Mouse (Mus musculus): ENCODE data around the gene Rpp38. TPM values are rescaled to one million over a fixed set of nuclear protein-coding genes. Genes with fewer than 3 reads are reported as not detected.

Gene Rpp38
- polyA plus RNA-seq (2014; fragmentation: Nextera tagmentation; extraction: Ambion mirVana): 16.2 and 20.5 TPM in 2 replicates

GRCm38 (mm10) chr2:3332484-3333242, at the start of gene Rpp38:
Rpp38 (minus strand) TSS chr2:3332643.
- Histone ChIP-seq H3K36me3 (ENCODE audit: control insufficient read depth, insufficient read depth, low read length) (no peaks in the 10 kb centered on the region), H3K27me3 (ENCODE audit: control insufficient read depth, insufficient read depth, low read length) (0 out of 2 replicates have a peak, but pooled peaks cover 2% of the 10 kb centered on the region), H3K9me3 (ENCODE audit: control insufficient read depth, low read length) (no peaks in the 10 kb centered on the region), H3K9ac (ENCODE audit: low read depth, low read length) (peak within 1 kb of the TSS; percentile 72), H3K4me1 (replicated peaks; ENCODE audit: control insufficient read depth, insufficient read depth, low read length) (no peaks in the 10 kb centered on the region), H3K4me2 (replicated peaks; ENCODE audit: low read depth, low read length) (peak within 1 kb of the TSS; percentile 70), H3K27ac (ENCODE audit: low read depth, low read length) (peak within 1 kb of the TSS; percentile 42; the same call in 1 of the 2 replicates), H3K4me3 (ENCODE audit: low read depth, low read length) (peak within 1 kb of the TSS; percentile 65)
- peak; percentile 99 for ATAC-seq (ENCODE audit: low FRiP score)
- under 1% methylated on average over 43 of the region's 45 CpGs for WGBS
- DNase-seq (ENCODE audit: low spot score): peak; percentile 97

GRCm38 (mm10) chr2:3365127-3365526, 32.7 kb upstream of the Rpp38 start:
- H3K36me3 ChIP-seq (ENCODE audit: control insufficient read depth, insufficient read depth, low read length): no peaks in the 10 kb centered on the region
- no peak overlapping the region for H3K9ac ChIP-seq (ENCODE audit: low read depth, low read length)
- no peaks in the 10 kb centered on the region for H3K27me3 ChIP-seq (ENCODE audit: control insufficient read depth, insufficient read depth, low read length)
- H3K27ac ChIP-seq (ENCODE audit: low read depth, low read length): no peak overlapping the region
- H3K4me2 ChIP-seq (replicated peaks; ENCODE audit: low read depth, low read length): no peak overlapping the region
- DNase-seq (ENCODE audit: low spot score) (no peak), ATAC-seq (ENCODE audit: low FRiP score) (no peak)
- H3K4me1 ChIP-seq (replicated peaks; ENCODE audit: control insufficient read depth, insufficient read depth, low read length): no peaks in the 10 kb centered on the region
- no peak overlapping the region for H3K4me3 ChIP-seq (ENCODE audit: low read depth, low read length)
- 73% methylated on average over 4 of the region's 4 CpGs for WGBS
- no peaks in the 10 kb centered on the region for H3K9me3 ChIP-seq (ENCODE audit: control insufficient read depth, low read length)

GRCm38 (mm10) chr2:3361067-3361466, 28.6 kb upstream of the Rpp38 start:
- DNase-seq (ENCODE audit: low spot score): no peak
- Histone ChIP-seq H3K4me2 (replicated peaks; ENCODE audit: low read depth, low read length) (no peak overlapping the region), H3K9ac (ENCODE audit: low read depth, low read length) (no peak overlapping the region), H3K4me1 (replicated peaks; ENCODE audit: control insufficient read depth, insufficient read depth, low read length) (no peaks in the 10 kb centered on the region), H3K36me3 (ENCODE audit: control insufficient read depth, insufficient read depth, low read length) (no peaks in the 10 kb centered on the region), H3K9me3 (ENCODE audit: control insufficient read depth, low read length) (no peaks in the 10 kb centered on the region), H3K4me3 (ENCODE audit: low read depth, low read length) (no peak overlapping the region), H3K27ac (ENCODE audit: low read depth, low read length) (no peak overlapping the region), H3K27me3 (ENCODE audit: control insufficient read depth, insufficient read depth, low read length) (no peaks in the 10 kb centered on the region)
- WGBS: 86% methylated on average over 3 of the region's 3 CpGs
- no peak for ATAC-seq (ENCODE audit: low FRiP score)

- H3K36me3 ChIP-seq (ENCODE audit: control insufficient read depth, insufficient read depth, low read length): no peaks in the 10 kb centered on the region
- H3K4me2 ChIP-seq (replicated peaks; ENCODE audit: low read depth, low read length): no peak overlapping the region
- H3K9me3 ChIP-seq (ENCODE audit: control insufficient read depth, low read length): no peaks in the 10 kb centered on the region
- DNase-seq (ENCODE audit: low spot score): no peak
- H3K4me1 ChIP-seq (replicated peaks; ENCODE audit: control insufficient read depth, insufficient read depth, low read length): no peaks in the 10 kb centered on the region
- H3K27ac ChIP-seq (ENCODE audit: low read depth, low read length): no peak overlapping the region
- WGBS: 83% methylated on average over 3 of the region's 3 CpGs
- no peaks in the 10 kb centered on the region for H3K27me3 ChIP-seq (ENCODE audit: control insufficient read depth, insufficient read depth, low read length)
- H3K4me3 ChIP-seq (ENCODE audit: low read depth, low read length): no peak overlapping the region
- H3K9ac ChIP-seq (ENCODE audit: low read depth, low read length): no peak overlapping the region
- no peak for ATAC-seq (ENCODE audit: low FRiP score)
Observed at GRCm38 (mm10) chr2:3357887-3358286, 25.4 kb upstream of the Rpp38 start.

GRCm38 (mm10) chr2:3356311-3356710, 23.9 kb upstream of the Rpp38 start:
- Histone ChIP-seq H3K36me3 (ENCODE audit: control insufficient read depth, insufficient read depth, low read length) (no peaks in the 10 kb centered on the region), H3K27ac (ENCODE audit: low read depth, low read length) (no peak overlapping the region)
- WGBS: 76% methylated on average over 3 of the region's 3 CpGs

GRCm38 (mm10) chr2:3355793-3356192, 23.4 kb upstream of the Rpp38 start:
- H3K9me3 ChIP-seq (ENCODE audit: control insufficient read depth, low read length): no peaks in the 10 kb centered on the region
- H3K27ac ChIP-seq (ENCODE audit: low read depth, low read length): no peak overlapping the region
- no peak for DNase-seq (ENCODE audit: low spot score)
- no peak overlapping the region for H3K4me2 ChIP-seq (replicated peaks; ENCODE audit: low read depth, low read length)
- H3K36me3 ChIP-seq (ENCODE audit: control insufficient read depth, insufficient read depth, low read length): no peaks in the 10 kb centered on the region
- ATAC-seq (ENCODE audit: low FRiP score): no peak
- H3K4me1 ChIP-seq (replicated peaks; ENCODE audit: control insufficient read depth, insufficient read depth, low read length): no peaks in the 10 kb centered on the region
- H3K4me3 ChIP-seq (ENCODE audit: low read depth, low read length): no peak overlapping the region
- no peaks in the 10 kb centered on the region for H3K27me3 ChIP-seq (ENCODE audit: control insufficient read depth, insufficient read depth, low read length)
- 91% methylated on average over 8 of the region's 8 CpGs for WGBS
- H3K9ac ChIP-seq (ENCODE audit: low read depth, low read length): no peak overlapping the region

More at GRCm38 (mm10) chr2:3356311-3356710, 23.9 kb upstream of the Rpp38 start:
- Histone ChIP-seq H3K9me3 (ENCODE audit: control insufficient read depth, low read length) (no peaks in the 10 kb centered on the region), H3K4me2 (replicated peaks; ENCODE audit: low read depth, low read length) (no peak overlapping the region), H3K27me3 (ENCODE audit: control insufficient read depth, insufficient read depth, low read length) (no peaks in the 10 kb centered on the region), H3K9ac (ENCODE audit: low read depth, low read length) (no peak overlapping the region), H3K4me1 (replicated peaks; ENCODE audit: control insufficient read depth, insufficient read depth, low read length) (no peaks in the 10 kb centered on the region), H3K4me3 (ENCODE audit: low read depth, low read length) (no peak overlapping the region)
- no peak for DNase-seq (ENCODE audit: low spot score)
- ATAC-seq (ENCODE audit: low FRiP score): no peak

- Histone ChIP-seq H3K4me1 (replicated peaks; ENCODE audit: control insufficient read depth, insufficient read depth, low read length) (no peaks in the 10 kb centered on the region), H3K27me3 (ENCODE audit: control insufficient read depth, insufficient read depth, low read length) (no peaks in the 10 kb centered on the region), H3K4me2 (replicated peaks; ENCODE audit: low read depth, low read length) (no peak overlapping the region), H3K9ac (ENCODE audit: low read depth, low read length) (no peak overlapping the region), H3K9me3 (ENCODE audit: control insufficient read depth, low read length) (no peaks in the 10 kb centered on the region), H3K36me3 (ENCODE audit: control insufficient read depth, insufficient read depth, low read length) (no peaks in the 10 kb centered on the region), H3K27ac (ENCODE audit: low read depth, low read length) (no peak overlapping the region), H3K4me3 (ENCODE audit: low read depth, low read length) (no peak overlapping the region)
- ATAC-seq (ENCODE audit: low FRiP score): no peak
- no peak for DNase-seq (ENCODE audit: low spot score)
Observed at GRCm38 (mm10) chr2:3353160-3353559, 20.7 kb upstream of the Rpp38 start.

GRCm38 (mm10) chr2:3348919-3349318, 16.5 kb upstream of the Rpp38 start:
- DNase-seq (ENCODE audit: low spot score) (peak; percentile 37), ATAC-seq (ENCODE audit: low FRiP score) (no peak)
- Histone ChIP-seq H3K4me3 (ENCODE audit: low read depth, low read length) (no peak overlapping the region), H3K4me2 (replicated peaks; ENCODE audit: low read depth, low read length) (no peak overlapping the region), H3K4me1 (replicated peaks; ENCODE audit: control insufficient read depth, insufficient read depth, low read length) (no peaks in the 10 kb centered on the region), H3K27me3 (ENCODE audit: control insufficient read depth, insufficient read depth, low read length) (no peaks in the 10 kb centered on the region), H3K36me3 (ENCODE audit: control insufficient read depth, insufficient read depth, low read length) (no peaks in the 10 kb centered on the region), H3K27ac (ENCODE audit: low read depth, low read length) (no peak overlapping the region), H3K9ac (ENCODE audit: low read depth, low read length) (no peak overlapping the region), H3K9me3 (ENCODE audit: control insufficient read depth, low read length) (no peaks in the 10 kb centered on the region)
- WGBS: 25% methylated on average over 3 of the region's 3 CpGs

- no peaks in the 10 kb centered on the region for H3K9me3 ChIP-seq (ENCODE audit: control insufficient read depth, low read length)
- H3K4me2 ChIP-seq (replicated peaks; ENCODE audit: low read depth, low read length): no peak overlapping the region
- H3K4me3 ChIP-seq (ENCODE audit: low read depth, low read length): no peak overlapping the region
- ATAC-seq (ENCODE audit: low FRiP score): no peak
- no peaks in the 10 kb centered on the region for H3K36me3 ChIP-seq (ENCODE audit: control insufficient read depth, insufficient read depth, low read length)
- 84% methylated on average over 4 of the region's 4 CpGs for WGBS
- H3K9ac ChIP-seq (ENCODE audit: low read depth, low read length): no peak overlapping the region
- no peak for DNase-seq (ENCODE audit: low spot score)
- no peak overlapping the region for H3K27ac ChIP-seq (ENCODE audit: low read depth, low read length)
- H3K27me3 ChIP-seq (ENCODE audit: control insufficient read depth, insufficient read depth, low read length): no peaks in the 10 kb centered on the region
- H3K4me1 ChIP-seq (replicated peaks; ENCODE audit: control insufficient read depth, insufficient read depth, low read length): no peaks in the 10 kb centered on the region
Observed at GRCm38 (mm10) chr2:3348422-3348821, 16.0 kb upstream of the Rpp38 start.

All from hindbrain, embryonic 11.5 days (tissue).